12 mouse cellular contexts compared by ENCODE assay signal in genomic region chr15:27219126-27219738, GRCm38 (mm10).
"Had no signal": no experiment of that assay in that cellular context is flagged by ENCODE, and none has a peak within 500 bp of the region (broad histone marks: within the 10 kb centered on the region; RNA-seq: fewer than 3 reads in every experiment).

No protein-coding gene starts in this region.

- H3K4me1 ChIP-seq: midbrain, embryonic 13.5 days had no signal

- H3K9ac ChIP-seq: limb, embryonic 15.5 days; liver, embryonic 12.5 days; midbrain, embryonic 13.5 days; neural tube, embryonic 15.5 days had no signal

- H3K4me3 ChIP-seq: limb, embryonic 15.5 days; liver, embryonic 12.5 days; midbrain, embryonic 13.5 days; neural tube, embryonic 15.5 days had no signal

- H3K36me3 ChIP-seq: limb, embryonic 15.5 days; liver, embryonic 12.5 days; midbrain, embryonic 13.5 days; neural tube, embryonic 15.5 days had no signal

- H3K9me3 ChIP-seq: limb, embryonic 15.5 days; liver, embryonic 12.5 days; midbrain, embryonic 13.5 days; neural tube, embryonic 15.5 days had no signal

- DNase-seq: kidney, postnatal 10 days; layer of hippocampus, postnatal 36 days; lung, adult 18-20 months; right cerebral cortex, adult 18-20 months; right cerebral cortex, postnatal 4 days; spleen, adult 18-20 months; thymus, adult 18-20 months; thymus, postnatal 14 days had no signal

- H3K27ac ChIP-seq: limb, embryonic 15.5 days; liver, embryonic 12.5 days; midbrain, embryonic 13.5 days; neural tube, embryonic 15.5 days had no signal
